Mouse (Mus musculus) midbrain, embryonic 15.5 days (tissue): ENCODE measurements at regions not wholly inside any gene's neighbourhood (a gene's known extent, or its start where the extent isn't known, plus 50 kb on each side); places are given as distances from the start of the nearest gene placed in this dataset.
A peak's percentile ranks its signal among the peaks of the same experiment; 100 is the strongest.

Experiments
- ATAC-seq: fragments of 200-750 bp; cut with Nextera tagmentation; replicated peaks from 2 replicates; pipeline ENCODE4 v1.8.0; 2017; ENCODE audit warnings: moderate TSS enrichment
- H3K27ac ChIP-seq: fragments of 300-500 bp; sonication (generic); 2 replicates; pipeline ENCODE4 v1.5.1; 2015; ENCODE audit warnings: mild to moderate bottlenecking, inconsistent platforms
- H3K27me3 ChIP-seq: fragments of 300-500 bp; sonication (generic); replicated peaks from 2 replicates; pipeline ENCODE4 v1.6.1; 2015; ENCODE audit warnings: inconsistent platforms
- H3K36me3 ChIP-seq: fragments of 300-500 bp; sonication (generic); replicated peaks from 2 replicates; pipeline ENCODE4 v1.6.1; 2015; ENCODE audit warnings: inconsistent platforms
- H3K4me1 ChIP-seq: fragments of 300-500 bp; sonication (generic); 2 replicates; pipeline ENCODE4 v1.6.1; 2015; ENCODE audit warnings: inconsistent platforms
- H3K4me2 ChIP-seq: fragments of 300-500 bp; sonication (generic); 2 replicates; pipeline ENCODE4 v1.6.1; 2015; ENCODE audit warnings: inconsistent platforms, mild to moderate bottlenecking, moderate library complexity
- H3K4me3 ChIP-seq: fragments of 300-500 bp; sonication (generic); 2 replicates; pipeline ENCODE4 v1.5.1; 2015; ENCODE audit warnings: mild to moderate bottlenecking, inconsistent platforms
- H3K9ac ChIP-seq: fragments of 300-500 bp; sonication (generic); 2 replicates; pipeline ENCODE4 v1.6.1; 2015; ENCODE audit warnings: mild to moderate bottlenecking, inconsistent platforms
- H3K9me3 ChIP-seq: fragments of 300-500 bp; sonication (generic); 2 replicates; pipeline ENCODE4 v1.6.1; 2016; ENCODE audit warnings: inconsistent platforms
- WGBS: fragments of 180-500 bp; shearing (Covaris S2); methylation state at CpG from one replicate; pipeline ENCODE4 v1.1.7; 2015; ENCODE audit warnings: mixed read lengths; 5-methylcytosine and 5-hydroxymethylcytosine counted together

GRCm38 (mm10) chr16:65720953-65721352 lies 94.1 kb upstream of the Vgll3 start:
- Histone ChIP-seq H3K4me2 (no peak overlapping the region), H3K36me3 (no peaks in the 10 kb centered on the region), H3K9me3 (no peaks in the 10 kb centered on the region), H3K4me1 (no peaks in the 10 kb centered on the region), H3K4me3 (no peak overlapping the region), H3K27ac (no peak overlapping the region), H3K9ac (no peak overlapping the region), H3K27me3 (no peaks in the 10 kb centered on the region)
- WGBS, result 55% methylated on average over 4 of the region's 4 CpGs
- no peak for ATAC-seq

- Histone ChIP-seq H3K9me3 (no peaks in the 10 kb centered on the region), H3K27me3 (no peaks in the 10 kb centered on the region), H3K36me3 (no peaks in the 10 kb centered on the region), H3K27ac (no peak overlapping the region), H3K4me2 (no peak overlapping the region), H3K4me1 (no peaks in the 10 kb centered on the region), H3K4me3 (no peak overlapping the region), H3K9ac (no peak overlapping the region)
- WGBS, result 90% methylated on average over 5 of the region's 5 CpGs
- no peak for ATAC-seq
Observed at GRCm38 (mm10) chr16:65725559-65726269, 89.3 kb upstream of the Vgll3 start.

GRCm38 (mm10) chr16:65726289-65726688 lies 88.8 kb upstream of the Vgll3 start:
- Histone ChIP-seq H3K4me1 (no peaks in the 10 kb centered on the region), H3K27me3 (no peaks in the 10 kb centered on the region)
- WGBS, result 81% methylated on average over 3 of the region's 3 CpGs

GRCm38 (mm10) chr16:65729322-65729721 lies 85.7 kb upstream of the Vgll3 start:
- H3K9ac ChIP-seq, result no peak overlapping the region
- no peak overlapping the region for H3K4me3 ChIP-seq
- no peak overlapping the region for H3K4me2 ChIP-seq
- H3K4me1 ChIP-seq, result no peaks in the 10 kb centered on the region
- H3K9me3 ChIP-seq, result no peaks in the 10 kb centered on the region
- 52% methylated on average over 4 of the region's 4 CpGs for WGBS
- H3K27me3 ChIP-seq, result no peaks in the 10 kb centered on the region
- ATAC-seq, result peak; percentile 50; the same call in 1 of the 2 replicates
- no peak overlapping the region for H3K27ac ChIP-seq
- H3K36me3 ChIP-seq, result no peaks in the 10 kb centered on the region

More at GRCm38 (mm10) chr16:65726289-65726688, 88.8 kb upstream of the Vgll3 start:
- no peaks in the 10 kb centered on the region for H3K36me3 ChIP-seq
- H3K4me2 ChIP-seq, result no peak overlapping the region
- H3K9ac ChIP-seq, result no peak overlapping the region
- H3K9me3 ChIP-seq, result no peaks in the 10 kb centered on the region
- no peak overlapping the region for H3K27ac ChIP-seq
- ATAC-seq, result no peak
- H3K4me3 ChIP-seq, result no peak overlapping the region

GRCm38 (mm10) chr16:65739652-65740051 lies 75.4 kb upstream of the Vgll3 start:
- Histone ChIP-seq H3K4me3 (no peak overlapping the region), H3K36me3 (no peaks in the 10 kb centered on the region), H3K4me2 (no peak overlapping the region), H3K4me1 (no peaks in the 10 kb centered on the region), H3K27me3 (no peaks in the 10 kb centered on the region), H3K9me3 (no peaks in the 10 kb centered on the region), H3K9ac (no peak overlapping the region), H3K27ac (no peak overlapping the region)
- WGBS, result 91% methylated on average over 3 of the region's 3 CpGs
- no peak for ATAC-seq

GRCm38 (mm10) chr16:65742951-65743350 lies 72.1 kb upstream of the Vgll3 start:
- Histone ChIP-seq H3K27ac (no peak overlapping the region), H3K36me3 (no peaks in the 10 kb centered on the region), H3K4me1 (no peaks in the 10 kb centered on the region), H3K9me3 (no peaks in the 10 kb centered on the region), H3K4me3 (no peak overlapping the region), H3K27me3 (no peaks in the 10 kb centered on the region), H3K4me2 (no peak overlapping the region), H3K9ac (no peak overlapping the region)
- ATAC-seq, result no peak

GRCm38 (mm10) chr16:65755667-65756066 lies 59.4 kb upstream of the Vgll3 start:
- H3K4me1 ChIP-seq, result no peaks in the 10 kb centered on the region
- H3K9ac ChIP-seq, result no peak overlapping the region
- H3K4me3 ChIP-seq, result no peak overlapping the region
- H3K9me3 ChIP-seq, result no peaks in the 10 kb centered on the region
- H3K27me3 ChIP-seq, result no peaks in the 10 kb centered on the region
- 21% methylated on average over 2 of the region's 2 CpGs for WGBS
- H3K4me2 ChIP-seq, result no peak overlapping the region
- H3K36me3 ChIP-seq, result no peaks in the 10 kb centered on the region
- H3K27ac ChIP-seq, result no peak overlapping the region
- ATAC-seq, result no peak; the same call in 1 of the 2 replicates
